Mouse (Mus musculus): ENCODE measurements around the gene Usp43. TPM values are rescaled to one million over a fixed set of nuclear protein-coding genes. Genes with fewer than 3 reads are reported as not detected.

Usp43 gene
- 2.9 and 3.9 TPM in 2 replicates for total RNA-seq (2014; rRNA removed; ENCODE audit: low replicate concordance)
- 0.55 and 0.66 TPM in 2 replicates for polyA plus RNA-seq (2015; fragmentation: Nextera tagmentation; extraction: Ambion mirVana)

GRCm38 (mm10) chr11:67921827-67922754 is at the start of gene Usp43:
Gene Usp43, minus strand, starts transcription at chr11:67922153.
- H3K4me3 ChIP-seq (ENCODE audit: low read depth, low read length): peak within 1 kb of the TSS; percentile 71
- no peak for TF ChIP-seq EP300 (IDR thresholded peaks at IDR 0.05; ENCODE audit: low read depth)
- TF ChIP-seq CTCF (IDR thresholded peaks at IDR 0.05; ENCODE audit: low read depth): no peak
- DNase-seq (ENCODE audit: low spot score): peak; percentile 73
- under 1% methylated on average over 65 of the region's 80 CpGs for WGBS
- peak within 1 kb of the TSS; percentile 83 for H3K27ac ChIP-seq (ENCODE audit: low read depth)
- H3K9ac ChIP-seq (replicated peaks; ENCODE audit: low read depth, low read length): peak within 1 kb of the TSS; percentile 66
- no peaks in the 10 kb centered on the region for H3K9me3 ChIP-seq (replicated peaks; ENCODE audit: control insufficient read depth, low read length)
- no peaks in the 10 kb centered on the region for H3K27me3 ChIP-seq (ENCODE audit: control insufficient read depth, insufficient read depth, low read length)
- H3K36me3 ChIP-seq (replicated peaks; ENCODE audit: control insufficient read depth, insufficient read depth, low read length): no peaks in the 10 kb centered on the region
- peak; percentile 85 for ATAC-seq (ENCODE audit: insufficient read depth, low read depth)
- peak within 1 kb of the TSS; percentile 94 for H3K4me2 ChIP-seq (ENCODE audit: low read depth, low read length)
- peaks cover 3% of the 10 kb centered on the region; the same call in 1 of the 2 replicates for H3K4me1 ChIP-seq (ENCODE audit: control insufficient read depth, insufficient read depth)

DNA sequence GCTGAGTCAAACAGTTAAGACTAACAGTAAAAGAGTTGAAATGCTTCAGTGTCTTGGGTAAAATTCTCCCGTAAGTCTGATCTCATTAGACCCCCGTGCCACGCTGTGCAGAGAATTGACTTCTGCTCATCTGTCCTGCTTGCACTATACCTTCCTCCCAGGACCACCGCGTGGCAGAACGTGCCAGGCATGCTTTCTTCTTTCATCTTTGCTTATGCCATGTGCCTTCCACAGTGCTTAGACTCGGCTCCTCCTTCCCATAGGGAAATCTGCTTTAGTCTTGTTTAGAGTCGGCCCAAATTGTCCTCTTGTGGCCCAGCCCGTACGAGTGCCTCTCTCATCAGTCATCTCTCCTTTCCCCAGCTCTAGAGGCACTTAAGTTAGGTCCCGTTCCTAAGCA is 45.9 kb upstream of the Usp43 start:
- 70% methylated on average over 11 of the region's 11 CpGs for WGBS
- ATAC-seq (ENCODE audit: insufficient read depth, low read depth) (no peak), DNase-seq (ENCODE audit: low spot score) (no peak)
- Histone ChIP-seq H3K4me2 (ENCODE audit: low read depth, low read length) (no peak overlapping the region), H3K9ac (replicated peaks; ENCODE audit: low read depth, low read length) (no peak overlapping the region), H3K27me3 (ENCODE audit: control insufficient read depth, insufficient read depth, low read length) (no peaks in the 10 kb centered on the region), H3K4me3 (ENCODE audit: low read depth, low read length) (no peak overlapping the region), H3K27ac (ENCODE audit: low read depth) (no peak overlapping the region), H3K9me3 (replicated peaks; ENCODE audit: control insufficient read depth, low read length) (no peaks in the 10 kb centered on the region), H3K36me3 (replicated peaks; ENCODE audit: control insufficient read depth, insufficient read depth, low read length) (peaks cover 18% of the 10 kb centered on the region), H3K4me1 (ENCODE audit: control insufficient read depth, insufficient read depth) (peaks cover 19% of the 10 kb centered on the region)
- TF ChIP-seq EP300 (IDR thresholded peaks at IDR 0.05; ENCODE audit: low read depth) (no peak), CTCF (IDR thresholded peaks at IDR 0.05; ENCODE audit: low read depth) (no peak)

DNA sequence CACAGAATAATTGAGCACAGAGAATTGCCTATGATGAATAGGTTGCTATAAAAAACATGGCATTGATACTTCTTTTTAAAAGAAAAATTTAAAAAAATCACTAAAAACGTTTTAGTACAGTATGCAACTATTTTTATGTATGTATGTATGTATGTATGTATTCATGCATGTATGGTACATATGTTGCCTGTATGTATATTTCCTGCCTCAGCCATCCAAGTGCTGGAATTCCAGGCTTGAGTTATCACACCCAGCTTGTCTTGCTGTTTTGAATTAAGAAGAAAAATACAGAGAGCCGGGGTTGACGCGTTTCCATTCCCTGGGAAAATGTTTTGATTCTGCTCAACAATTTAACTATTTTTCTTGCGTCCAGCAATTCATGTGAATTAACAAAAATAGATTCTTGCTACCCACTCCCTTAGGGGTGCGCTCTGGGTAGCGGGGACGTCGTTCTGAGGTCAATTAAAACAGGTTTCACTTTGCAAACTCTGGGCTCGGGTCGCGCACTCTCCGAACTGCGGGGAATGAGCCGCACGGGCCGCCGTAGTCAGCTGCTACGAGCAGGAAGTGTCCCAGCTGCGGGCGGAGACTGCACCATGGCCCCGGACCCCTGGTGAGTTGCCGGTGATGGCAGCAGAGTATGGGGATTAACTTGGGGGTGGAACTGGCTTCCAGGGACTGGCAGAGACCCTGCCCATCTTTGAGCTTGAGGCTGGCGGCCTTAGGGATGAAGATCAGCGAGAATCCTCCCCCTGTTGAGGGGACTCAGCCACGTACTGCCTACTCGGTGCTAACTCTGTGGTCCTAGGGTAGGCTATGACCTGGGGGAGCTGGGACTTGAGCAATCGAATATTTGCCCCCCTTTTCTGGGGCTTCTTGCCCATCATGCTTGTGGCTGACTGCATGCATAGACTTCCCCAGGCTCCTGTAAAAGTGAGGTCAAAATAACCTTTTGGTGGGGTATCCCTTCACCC is 44.2 kb upstream of the Usp43 start, which contains the start of gene Stx8:
Gene Stx8 (plus strand): TSS at position 289 of the 974 bp plus-strand sequence.
- Histone ChIP-seq H3K9ac (replicated peaks; ENCODE audit: low read depth, low read length) (peak within 1 kb of the TSS; percentile 93), H3K27me3 (ENCODE audit: control insufficient read depth, insufficient read depth, low read length) (no peaks in the 10 kb centered on the region), H3K4me1 (ENCODE audit: control insufficient read depth, insufficient read depth) (peaks cover 10% of the 10 kb centered on the region; the same call in 1 of the 2 replicates), H3K9me3 (replicated peaks; ENCODE audit: control insufficient read depth, low read length) (no peaks in the 10 kb centered on the region), H3K4me2 (ENCODE audit: low read depth, low read length) (peak within 1 kb of the TSS; percentile 94), H3K4me3 (ENCODE audit: low read depth, low read length) (peak within 1 kb of the TSS; percentile 96), H3K36me3 (replicated peaks; ENCODE audit: control insufficient read depth, insufficient read depth, low read length) (peaks cover 15% of the 10 kb centered on the region), H3K27ac (ENCODE audit: low read depth) (peak within 1 kb of the TSS; percentile 67)
- DNase-seq (ENCODE audit: low spot score): peak; percentile 83
- ATAC-seq (ENCODE audit: insufficient read depth, low read depth): peak; percentile 83
- no peak for TF ChIP-seq CTCF (IDR thresholded peaks at IDR 0.05; ENCODE audit: low read depth)
- TF ChIP-seq EP300 (IDR thresholded peaks at IDR 0.05; ENCODE audit: low read depth): no peak
- WGBS: under 1% methylated on average over 28 of the region's 28 CpGs

DNA sequence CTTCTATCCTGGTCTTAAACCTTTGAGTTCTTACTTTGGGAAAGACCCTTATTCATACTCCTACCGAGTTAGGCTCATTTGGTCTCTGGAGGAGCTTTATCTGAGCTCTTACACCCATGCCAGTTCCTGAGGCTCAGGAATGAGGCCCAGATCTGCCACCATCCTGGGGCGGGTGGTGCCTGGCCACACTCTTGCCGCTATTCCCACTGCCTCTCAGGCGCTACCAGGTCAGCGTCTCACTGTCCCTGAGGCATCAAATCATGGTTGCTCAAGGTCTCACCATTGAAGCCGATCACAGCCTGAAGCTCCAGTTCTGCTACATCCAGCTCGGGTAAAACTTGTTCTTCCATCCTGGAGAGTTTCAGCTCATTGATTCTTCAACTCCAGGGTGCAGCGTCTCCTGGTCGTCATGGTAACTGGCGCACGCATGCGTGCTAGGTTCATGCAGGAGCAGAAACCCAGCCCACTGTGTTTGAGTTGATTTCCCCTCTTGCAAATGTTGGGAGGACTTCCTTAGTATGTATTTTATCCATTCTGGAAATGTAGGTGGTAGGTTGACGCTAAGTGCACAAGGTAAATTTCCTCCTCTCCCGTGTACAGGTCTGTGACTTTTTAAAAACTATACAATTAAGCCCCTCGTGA is 43.4 kb upstream of the Usp43 start, which contains the start of gene Cfap52:
Gene Cfap52 (minus strand): TSS at position 410 of the 642 bp plus-strand sequence.
- no peak for TF ChIP-seq EP300 (IDR thresholded peaks at IDR 0.05; ENCODE audit: low read depth)
- TF ChIP-seq CTCF (IDR thresholded peaks at IDR 0.05; ENCODE audit: low read depth): no peak
- ATAC-seq (ENCODE audit: insufficient read depth, low read depth) (peak; percentile 56; the same call in 1 of the 2 replicates), DNase-seq (ENCODE audit: low spot score) (peak; percentile 59)
- no peaks in the 10 kb centered on the region for H3K27me3 ChIP-seq (ENCODE audit: control insufficient read depth, insufficient read depth, low read length)
- H3K4me1 ChIP-seq (ENCODE audit: control insufficient read depth, insufficient read depth): peaks cover 10% of the 10 kb centered on the region; the same call in 1 of the 2 replicates
- H3K27ac ChIP-seq (ENCODE audit: low read depth): peak within 1 kb of the TSS; percentile 67
- peak within 1 kb of the TSS; percentile 94 for H3K4me2 ChIP-seq (ENCODE audit: low read depth, low read length)
- 5% methylated on average over 15 of the region's 15 CpGs for WGBS
- peak within 1 kb of the TSS; percentile 93 for H3K9ac ChIP-seq (replicated peaks; ENCODE audit: low read depth, low read length)
- peak within 1 kb of the TSS; percentile 96 for H3K4me3 ChIP-seq (ENCODE audit: low read depth, low read length)
- no peaks in the 10 kb centered on the region for H3K9me3 ChIP-seq (replicated peaks; ENCODE audit: control insufficient read depth, low read length)
- peaks cover 8% of the 10 kb centered on the region; the same call in 1 of the 2 replicates for H3K36me3 ChIP-seq (replicated peaks; ENCODE audit: control insufficient read depth, insufficient read depth, low read length)

Measured in heart, postnatal 0 days (tissue).